Comparison of ENCODE assay signal across 13 mouse cellular contexts in genomic region chr13:99502911-99503310, GRCm38 (mm10). TPM values are rescaled to one million over a fixed set of nuclear protein-coding genes. Genes with fewer than 3 reads are reported as not detected.
DNase-seq lines count a peak whose midpoint lies in the region; ATAC-seq and TF ChIP-seq lines count a peak whose summit lies in the region.
"Had no signal": no experiment of that assay in that cellular context is flagged by ENCODE, and none has a peak within 500 bp of the region (broad histone marks: within the 10 kb centered on the region; RNA-seq: fewer than 3 reads in every experiment).

No protein-coding gene starts in this region.

- H3K4me2 ChIP-seq in forebrain, embryonic 14.5 days (ENCODE audit: low read length), result peak overlapping the region; percentile 46
- H3K4me2 ChIP-seq in myocyte (ENCODE audit: low read depth), result peak overlapping the region; percentile 76
- H3K4me2 ChIP-seq in intestine, embryonic 16.5 days (ENCODE audit: low read depth, low read length), result no peak overlapping the region
- H3K4me2 ChIP-seq: embryonic facial prominence, embryonic 12.5 days had no signal

- WGBS in forebrain, embryonic 14.5 days, result 21% methylated on average over 7 of the region's 7 CpGs
- WGBS in intestine, embryonic 16.5 days, result 72% methylated on average over 7 of the region's 7 CpGs

- H3K9me3 ChIP-seq in forebrain, embryonic 14.5 days (replicated peaks; ENCODE audit: control insufficient read depth, low read length), result no peaks in the 10 kb centered on the region
- H3K9me3 ChIP-seq in intestine, embryonic 16.5 days (ENCODE audit: control insufficient read depth, low read length), result no peaks in the 10 kb centered on the region
- H3K9me3 ChIP-seq: embryonic facial prominence, embryonic 12.5 days had no signal

- no peak overlapping the region for H3K4me3 ChIP-seq in forebrain, embryonic 14.5 days (ENCODE audit: low read depth, low read length)
- no peak overlapping the region for H3K4me3 ChIP-seq in myocyte
- H3K4me3 ChIP-seq in intestine, embryonic 16.5 days (ENCODE audit: low read length), result no peak overlapping the region
- H3K4me3 ChIP-seq: embryonic facial prominence, embryonic 12.5 days had no signal

- H3K27ac ChIP-seq in forebrain, embryonic 14.5 days (ENCODE audit: low read depth, low read length), result peak overlapping the region; percentile 80
- no peak overlapping the region for H3K27ac ChIP-seq in intestine, embryonic 16.5 days (ENCODE audit: low read length)
- H3K27ac ChIP-seq: embryonic facial prominence, embryonic 12.5 days had no signal

- no peaks in the 10 kb centered on the region for H3K27me3 ChIP-seq in forebrain, embryonic 14.5 days (replicated peaks; ENCODE audit: control insufficient read depth, insufficient read depth, low read length)
- H3K27me3 ChIP-seq in myocyte (ENCODE audit: control insufficient read depth, insufficient read depth, insufficient read length), result no peaks in the 10 kb centered on the region
- no peaks in the 10 kb centered on the region for H3K27me3 ChIP-seq in intestine, embryonic 16.5 days (replicated peaks; ENCODE audit: control insufficient read depth, insufficient read depth, low read length)
- H3K27me3 ChIP-seq: embryonic facial prominence, embryonic 12.5 days had no signal

- peak overlapping the region; percentile 59 for H3K9ac ChIP-seq in forebrain, embryonic 14.5 days (ENCODE audit: low read length)
- no peak overlapping the region for H3K9ac ChIP-seq in intestine, embryonic 16.5 days (ENCODE audit: low read depth, low read length)
- H3K9ac ChIP-seq: embryonic facial prominence, embryonic 12.5 days; liver, postnatal 0 days had no signal

- ATAC-seq in common myeloid progenitor, adult 5-6 weeks (replicated peaks; ENCODE audit: low read depth, poor library complexity, severe bottlenecking), result peak; percentile 75
- ATAC-seq in forebrain, embryonic 14.5 days, result peak; percentile 3; the same call in 1 of the 2 replicates
- no peak for ATAC-seq in intestine, embryonic 16.5 days
- ATAC-seq: liver, postnatal 0 days had no signal

- H3K79me2 ChIP-seq in myocyte (ENCODE audit: control insufficient read depth, insufficient read depth), result peaks cover 74% of the 10 kb centered on the region

- DNase-seq in forebrain, embryonic 14.5 days (ENCODE audit: low spot score), result no peak
- peak; percentile 26 for DNase-seq in induced T-regulatory cell, adult 2 months (ENCODE audit: low read depth)
- no peak for DNase-seq in Muller cell, postnatal 12 days (ENCODE audit: inconsistent ontology term)
- no peak for DNase-seq in adrenal gland, postnatal 4 days (ENCODE audit: low spot score in 2 of 2)
- DNase-seq in thymus, postnatal 25 days, result no peak
- DNase-seq: adrenal gland, adult 8-10 months; kidney, postnatal 10 days; liver, postnatal 0 days; spleen, adult 18-20 months had no signal

- H3K36me3 ChIP-seq in forebrain, embryonic 14.5 days (ENCODE audit: control insufficient read depth, insufficient read depth, low read length), result peaks cover 70% of the 10 kb centered on the region
- peaks cover 47% of the 10 kb centered on the region for H3K36me3 ChIP-seq in myocyte (ENCODE audit: control insufficient read depth, insufficient read depth)
- no peaks in the 10 kb centered on the region for H3K36me3 ChIP-seq in intestine, embryonic 16.5 days (ENCODE audit: control insufficient read depth, insufficient read depth, low read length)

- no peak overlapping the region for H3ac ChIP-seq in myocyte (ENCODE audit: control insufficient read depth, insufficient read length)

- peaks cover 55% of the 10 kb centered on the region for H3K4me1 ChIP-seq in forebrain, embryonic 14.5 days (ENCODE audit: control insufficient read depth, insufficient read depth, low read length)
- peaks cover 13% of the 10 kb centered on the region; the same call in 1 of the 2 replicates for H3K4me1 ChIP-seq in intestine, embryonic 16.5 days (ENCODE audit: control insufficient read depth, insufficient read depth, low read length)

- no peak for TF ChIP-seq POLR2A in myocyte (IDR thresholded peaks at IDR 0.05; ENCODE audit: insufficient read length, low read depth)

TF ChIP-seq in myocyte, 11 proteins besides CTCF, POLR2A, EP300 and RAD21:
- TF ChIP-seq MYOG (IDR thresholded peaks at IDR 0.05; ENCODE audit: control insufficient read depth in 1 of 3, insufficient read depth in 1 of 3, insufficient read length in 2 of 3, low read depth in 2 of 3), result no peak
- TF ChIP-seq USF1 (IDR thresholded peaks at IDR 0.05; ENCODE audit: low read depth), result no peak
- no peak for TF ChIP-seq SRF (IDR thresholded peaks at IDR 0.05; ENCODE audit: control insufficient read depth, insufficient read length, low read depth)

RNA-seq across cellular contexts. Expression of gene Map1b, which starts 13.4 kb away (rescaled TPM):
- total RNA-seq in common myeloid progenitor, adult 5-6 weeks (2017), result not detected in 2 replicates
- polyA plus RNA-seq in forebrain, embryonic 14.5 days (2014; fragmentation: Nextera tagmentation; extraction: Ambion mirVana), result 1,380 and 2,008 TPM in 2 replicates
- polyA plus RNA-seq in myocyte (2012; fragmentation: generic; extraction: Trizol), result 40.6 TPM
- polyA plus RNA-seq in intestine, embryonic 16.5 days (2015; fragmentation: Nextera tagmentation; extraction: Ambion mirVana), result 81.4 and 91.4 TPM in 2 replicates
- 100 to 1,000 TPM in 1 of 2 experiments, 10 to 100 TPM in 1; 76.1 to 106 TPM for total RNA-seq in adrenal gland, postnatal 4 days (2021)

Comparison
In these comparisons a context has a peak if more than half of its experiments do, and no peak if none do; other contexts are left out.
1. RNA of gene Map1b, which starts 13.4 kb away (polyA plus RNA-seq): 1,380 to 2,008 TPM in forebrain, embryonic 14.5 days; 81.4 to 91.4 TPM in intestine, embryonic 16.5 days and 40.6 TPM in myocyte (single experiment); every median in the first group is over 10 times any median in the second.